Mouse (Mus musculus) liver, postnatal 0 days (tissue): ENCODE results near the gene Plekha6.

Experiments
- CTCF ChIP-seq: sonication (generic); IDR thresholded peaks from 2 replicates; pipeline ENCODE4 v1.5.1; 2016; ENCODE audit warnings: antibody characterized with exemption, low read depth
- EP300 ChIP-seq: IDR thresholded peaks from 2 replicates; pipeline ENCODE4 v1.6.1; 2016; ENCODE audit warnings: antibody characterized with exemption, low read depth, mild to moderate bottlenecking

DNA sequence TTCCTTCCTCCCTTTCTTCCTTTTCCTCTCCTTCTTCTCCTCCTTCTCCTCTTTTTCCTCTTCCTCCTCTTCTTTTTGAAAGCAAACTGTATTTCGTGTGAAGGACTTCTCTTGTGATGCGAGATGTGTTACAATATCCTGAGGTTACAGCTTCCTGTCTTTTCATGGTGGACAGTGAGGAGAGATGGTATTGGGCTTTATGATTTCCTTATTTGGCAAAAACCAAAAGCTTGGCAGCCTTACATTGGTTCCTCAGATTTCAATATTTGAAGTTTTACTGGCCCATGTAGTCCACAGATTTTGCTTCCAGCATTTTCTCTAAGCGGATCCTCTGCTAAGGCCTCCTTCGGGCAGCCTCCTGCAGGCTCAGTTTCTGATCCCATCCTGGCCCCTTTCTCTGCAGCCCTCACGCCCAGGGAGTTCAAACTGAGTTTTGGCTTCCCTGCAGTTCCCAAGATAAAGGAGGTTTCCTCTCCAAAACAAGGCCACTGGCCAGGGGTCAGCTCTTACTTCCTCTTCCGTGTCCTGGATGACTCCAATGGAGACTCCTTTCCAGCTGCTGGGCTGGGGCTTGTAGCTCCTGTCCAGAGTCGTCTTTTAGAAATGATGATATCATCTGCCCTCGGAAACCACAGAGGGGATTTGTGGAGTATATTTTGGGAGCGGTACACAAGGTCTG lies 64.9 kb downstream of the Plekha6 start:
- TF ChIP-seq EP300 (no peak), CTCF (no peak)
